Mouse (Mus musculus) liver, embryonic 15.5 days (tissue): ENCODE measurements around the gene Ttll8. TPM values are rescaled to one million over a fixed set of nuclear protein-coding genes. Genes with fewer than 3 reads are reported as not detected.
A peak's percentile ranks its signal among the peaks of the same experiment; 100 is the strongest.

Experiments
- ATAC-seq: fragments of 200-750 bp; cut with Nextera tagmentation; 2 replicates; pipeline ENCODE4 v1.8.0; 2017; ENCODE audit warnings: moderate number of reproducible peaks, mild to moderate bottlenecking, moderate library complexity; ENCODE audit not compliant: insufficient read depth
- H3K27ac ChIP-seq: fragments of 300-500 bp; sonication (generic); replicated peaks from 2 replicates; pipeline ENCODE4 v1.5.1; 2015; ENCODE audit warnings: mild to moderate bottlenecking, inconsistent platforms
- H3K27me3 ChIP-seq: fragments of 300-500 bp; sonication (generic); 2 replicates; pipeline ENCODE4 v1.6.1; 2015; ENCODE audit warnings: mild to moderate bottlenecking, inconsistent platforms
- H3K36me3 ChIP-seq: fragments of 300-500 bp; sonication (generic); replicated peaks from 2 replicates; pipeline ENCODE4 v1.6.1; 2015; ENCODE audit warnings: moderate library complexity, mild to moderate bottlenecking, inconsistent platforms
- H3K4me1 ChIP-seq: fragments of 300-500 bp; sonication (generic); replicated peaks from 2 replicates; pipeline ENCODE4 v1.6.1; 2015; ENCODE audit warnings: inconsistent platforms
- H3K4me2 ChIP-seq: fragments of 300-500 bp; sonication (generic); 2 replicates; pipeline ENCODE4 v1.6.1; 2015; ENCODE audit warnings: moderate library complexity, mild to moderate bottlenecking, inconsistent platforms
- H3K4me3 ChIP-seq: fragments of 300-500 bp; sonication (generic); replicated peaks from 2 replicates; pipeline ENCODE4 v1.5.1; 2015; ENCODE audit warnings: mild to moderate bottlenecking, inconsistent platforms
- H3K9ac ChIP-seq: fragments of 300-500 bp; sonication (generic); 2 replicates; pipeline ENCODE4 v1.6.1; 2015; ENCODE audit warnings: moderate library complexity, mild to moderate bottlenecking, inconsistent platforms
- H3K9me3 ChIP-seq: fragments of 300-500 bp; sonication (generic); replicated peaks from 2 replicates; pipeline ENCODE4 v1.6.1; 2016; ENCODE audit warnings: inconsistent platforms
- WGBS: fragments of 180-500 bp; shearing (Covaris S2); methylation state at CpG from one replicate; pipeline ENCODE4 v1.1.7; 2015; ENCODE audit warnings: mixed read lengths; ENCODE audit not compliant: insufficient replicate concordance; 5-methylcytosine and 5-hydroxymethylcytosine counted together
- polyA plus RNA-seq: library from polyadenylated mRNA; unstranded; fragments of >200 nt; fragmentation: Nextera tagmentation; extraction: Ambion mirVana; gene quantifications from 2 replicates; pipeline ENCODE4 v1.2.1, GENCODE M21; 2015

Ttll8 gene
- polyA plus RNA-seq, 1 experiment from 2014 or later = not detected

DNA sequence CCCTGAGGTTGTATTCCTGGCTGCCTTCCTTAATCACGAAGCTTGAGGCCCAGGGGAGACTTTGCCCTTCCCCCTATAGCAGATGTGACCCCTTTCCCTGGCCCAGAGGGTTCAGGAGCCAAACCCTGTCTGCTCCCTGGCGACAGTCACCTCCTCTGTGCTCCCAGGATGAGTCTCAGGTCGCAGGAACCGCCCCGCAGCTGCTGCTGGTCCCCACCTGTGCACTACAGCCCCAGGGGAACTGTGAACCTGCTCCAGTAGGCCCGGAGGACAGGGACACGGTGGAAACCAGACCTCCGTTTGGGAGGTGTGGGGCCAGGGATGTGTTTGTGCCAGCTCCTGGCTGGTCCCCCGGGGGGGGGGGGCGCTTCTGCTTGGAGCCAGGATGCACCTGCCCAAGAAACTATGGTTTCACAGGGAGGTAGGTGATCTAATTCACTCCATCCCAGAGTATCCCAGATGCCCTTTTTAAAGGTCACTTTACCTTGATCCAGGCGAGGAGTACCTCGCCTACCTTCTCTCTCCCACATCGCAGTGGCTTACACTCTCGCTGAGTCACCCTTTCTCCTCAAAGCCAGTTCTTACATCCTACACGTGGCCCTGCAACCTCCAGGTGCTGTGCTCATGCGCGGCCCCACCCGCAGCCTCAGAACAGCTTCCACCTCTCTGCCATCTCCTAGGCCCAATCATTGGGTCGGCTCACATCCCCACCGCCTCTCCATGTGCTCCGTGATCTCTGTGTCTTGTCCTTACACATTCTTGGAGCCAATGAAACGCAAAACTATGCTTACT lies 72.8 kb downstream of the Ttll8 start:
- Histone ChIP-seq H3K4me3 (no peak overlapping the region), H3K27ac (no peak overlapping the region), H3K9ac (no peak overlapping the region), H3K27me3 (0 out of 2 replicates have a peak, but pooled peaks cover 2% of the 10 kb centered on the region), H3K36me3 (no peaks in the 10 kb centered on the region), H3K9me3 (no peaks in the 10 kb centered on the region), H3K4me2 (no peak overlapping the region), H3K4me1 (no peaks in the 10 kb centered on the region)
- 50% methylated on average over 22 of the region's 22 CpGs for WGBS
- ATAC-seq = no peak

DNA sequence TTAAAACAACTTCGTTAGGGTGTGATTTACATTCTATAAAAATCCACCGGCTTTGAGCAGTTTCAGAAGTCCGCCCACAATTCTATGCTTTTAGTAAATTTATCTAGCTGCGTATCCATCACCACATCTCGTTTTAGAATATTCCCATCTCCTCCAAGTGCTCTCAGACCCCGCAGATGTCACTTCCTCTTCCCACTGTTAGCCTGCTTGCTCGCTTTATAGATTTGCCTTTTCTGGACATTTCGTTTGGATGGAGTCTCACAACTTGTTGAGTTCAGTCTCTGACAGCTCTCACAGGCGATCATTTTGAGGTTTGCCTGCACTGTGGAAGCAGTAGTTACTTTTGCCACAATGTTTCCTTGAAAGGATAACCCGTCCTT lies 77.2 kb downstream of the Ttll8 start:
- H3K36me3 ChIP-seq = no peaks in the 10 kb centered on the region
- no peak overlapping the region for H3K4me2 ChIP-seq
- no peak overlapping the region for H3K4me3 ChIP-seq
- no peaks in the 10 kb centered on the region for H3K9me3 ChIP-seq
- WGBS = 58% methylated on average over 10 of the region's 10 CpGs
- H3K9ac ChIP-seq = no peak overlapping the region
- ATAC-seq = no peak
- H3K4me1 ChIP-seq = peaks cover 11% of the 10 kb centered on the region; the same call in 1 of the 2 replicates
- no peak overlapping the region for H3K27ac ChIP-seq
- H3K27me3 ChIP-seq = 0 out of 2 replicates have a peak, but pooled peaks cover 7% of the 10 kb centered on the region

- 0 out of 2 replicates have a peak overlapping the region, but pooled peaks have one; percentile 30 for H3K4me2 ChIP-seq
- WGBS = 11% methylated on average over 28 of the region's 28 CpGs
- no peak overlapping the region for H3K27ac ChIP-seq
- H3K27me3 ChIP-seq = 0 out of 2 replicates have a peak, but pooled peaks cover 7% of the 10 kb centered on the region
- no peak overlapping the region for H3K4me3 ChIP-seq
- no peaks in the 10 kb centered on the region for H3K36me3 ChIP-seq
- peak; percentile 26; the same call in 1 of the 2 replicates for ATAC-seq
- peaks cover 11% of the 10 kb centered on the region; the same call in 1 of the 2 replicates for H3K4me1 ChIP-seq
- no peaks in the 10 kb centered on the region for H3K9me3 ChIP-seq
- no peak overlapping the region for H3K9ac ChIP-seq
Measured at GRCm38 (mm10) chr15:88876155-88877020, 77.8 kb downstream of the Ttll8 start.

- H3K27ac ChIP-seq = no peak overlapping the region
- 0 out of 2 replicates have a peak overlapping the region, but pooled peaks have one; percentile 30 for H3K4me2 ChIP-seq
- 19% methylated on average over 10 of the region's 10 CpGs for WGBS
Measured at GRCm38 (mm10) chr15:88875625-88876081, 78.6 kb downstream of the Ttll8 start.

DNA sequence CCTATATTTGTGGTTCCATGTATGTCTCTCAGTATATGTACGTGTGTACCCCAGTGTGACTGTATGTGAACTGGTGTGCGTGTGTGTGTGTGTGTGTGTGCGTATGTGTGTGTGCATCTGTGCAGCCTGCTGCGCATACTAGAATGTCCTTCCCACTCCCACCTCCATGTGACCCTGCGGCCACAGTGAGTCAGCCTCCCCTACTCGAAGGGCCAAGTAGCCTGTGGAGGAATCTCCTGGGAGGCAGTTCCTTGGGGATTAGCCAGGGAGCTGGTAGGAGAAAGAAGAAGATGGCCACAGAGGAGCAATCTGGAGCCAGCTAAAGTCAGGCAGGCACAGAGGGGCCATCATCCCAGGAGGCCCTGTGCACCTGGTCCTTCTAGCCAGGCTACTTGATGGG lies 79.7 kb downstream of the Ttll8 start:
- WGBS = 69% methylated on average over 6 of the region's 6 CpGs
- H3K4me2 ChIP-seq = no peak overlapping the region

More at GRCm38 (mm10) chr15:88875625-88876081, 78.6 kb downstream of the Ttll8 start:
- peak; percentile 77 for ATAC-seq
- Histone ChIP-seq H3K9ac (no peak overlapping the region), H3K4me1 (peaks cover 11% of the 10 kb centered on the region; the same call in 1 of the 2 replicates), H3K9me3 (no peaks in the 10 kb centered on the region), H3K4me3 (no peak overlapping the region), H3K27me3 (0 out of 2 replicates have a peak, but pooled peaks cover 7% of the 10 kb centered on the region), H3K36me3 (no peaks in the 10 kb centered on the region)

GRCm38 (mm10) chr15:88874061-88874460 lies 80.2 kb downstream of the Ttll8 start:
- H3K4me3 ChIP-seq = no peak overlapping the region
- ATAC-seq = no peak
- no peaks in the 10 kb centered on the region for H3K9me3 ChIP-seq
- no peaks in the 10 kb centered on the region for H3K36me3 ChIP-seq
- no peak overlapping the region for H3K4me2 ChIP-seq
- peaks cover 14% of the 10 kb centered on the region; the same call in 1 of the 2 replicates for H3K4me1 ChIP-seq
- 56% methylated on average over 3 of the region's 3 CpGs for WGBS
- 0 out of 2 replicates have a peak, but pooled peaks cover 7% of the 10 kb centered on the region for H3K27me3 ChIP-seq
- H3K27ac ChIP-seq = no peak overlapping the region
- H3K9ac ChIP-seq = no peak overlapping the region

More for the DNA sequence above, 79.7 kb downstream of the Ttll8 start:
- Histone ChIP-seq H3K9ac (no peak overlapping the region), H3K9me3 (no peaks in the 10 kb centered on the region), H3K4me3 (no peak overlapping the region), H3K4me1 (peaks cover 14% of the 10 kb centered on the region; the same call in 1 of the 2 replicates), H3K27ac (no peak overlapping the region), H3K36me3 (no peaks in the 10 kb centered on the region), H3K27me3 (0 out of 2 replicates have a peak, but pooled peaks cover 7% of the 10 kb centered on the region)
- ATAC-seq = no peak

GRCm38 (mm10) chr15:88870418-88871185 lies 83.6 kb downstream of the Ttll8 start:
- no peaks in the 10 kb centered on the region for H3K27me3 ChIP-seq
- H3K27ac ChIP-seq = peak overlapping the region; percentile 64
- H3K9ac ChIP-seq = no peak overlapping the region
- H3K4me3 ChIP-seq = no peak overlapping the region
- H3K4me1 ChIP-seq = peaks cover 27% of the 10 kb centered on the region
- ATAC-seq = peak; percentile 66
- 45% methylated on average over 5 of the region's 5 CpGs for WGBS
- no peak overlapping the region for H3K4me2 ChIP-seq
- H3K36me3 ChIP-seq = no peaks in the 10 kb centered on the region
- H3K9me3 ChIP-seq = no peaks in the 10 kb centered on the region

DNA sequence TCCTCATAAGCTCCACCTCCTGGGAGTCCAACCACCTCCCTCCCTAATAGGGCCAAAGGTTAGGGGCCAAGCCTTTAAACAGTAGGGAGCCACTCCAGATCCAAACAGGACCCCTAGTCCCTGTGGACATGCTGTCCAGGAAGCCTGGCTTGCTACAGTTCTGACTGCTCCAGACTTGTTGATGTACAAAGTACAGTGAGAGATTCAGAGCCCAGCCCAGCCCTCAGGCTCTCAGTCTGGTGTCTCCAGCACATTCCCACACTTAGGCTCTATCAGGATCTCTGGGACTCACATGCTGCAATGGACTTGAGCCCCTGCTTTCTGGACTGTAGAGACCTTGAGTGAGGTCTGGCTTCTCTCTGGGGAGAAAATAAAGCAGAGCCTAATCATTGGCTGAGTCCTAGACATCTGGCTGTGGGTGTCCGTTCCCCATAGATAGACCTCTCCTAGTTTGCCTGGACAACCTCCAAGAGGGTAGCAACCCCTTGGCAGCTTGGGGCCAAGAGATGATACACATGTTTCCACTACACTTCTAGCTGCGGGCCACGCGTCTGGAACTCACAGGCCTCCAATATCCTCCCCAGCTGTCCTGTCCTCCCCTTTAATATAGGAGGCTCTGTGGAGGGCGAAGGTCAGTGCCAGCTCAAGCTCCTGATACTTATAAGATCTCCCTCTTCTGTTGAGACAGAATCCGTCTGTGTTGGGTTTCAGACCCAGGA lies 86.0 kb downstream of the Ttll8 start:
- 0 out of 2 replicates have a peak, but pooled peaks cover 3% of the 10 kb centered on the region for H3K27me3 ChIP-seq
- H3K4me1 ChIP-seq = peaks cover 48% of the 10 kb centered on the region
- H3K4me2 ChIP-seq = no peak overlapping the region
- WGBS = 81% methylated on average over 6 of the region's 6 CpGs
- no peak overlapping the region for H3K4me3 ChIP-seq
- peak; percentile 22 for ATAC-seq
- peaks cover 15% of the 10 kb centered on the region for H3K36me3 ChIP-seq
- no peaks in the 10 kb centered on the region for H3K9me3 ChIP-seq
- no peak overlapping the region for H3K9ac ChIP-seq
- H3K27ac ChIP-seq = peak overlapping the region; percentile 74

DNA sequence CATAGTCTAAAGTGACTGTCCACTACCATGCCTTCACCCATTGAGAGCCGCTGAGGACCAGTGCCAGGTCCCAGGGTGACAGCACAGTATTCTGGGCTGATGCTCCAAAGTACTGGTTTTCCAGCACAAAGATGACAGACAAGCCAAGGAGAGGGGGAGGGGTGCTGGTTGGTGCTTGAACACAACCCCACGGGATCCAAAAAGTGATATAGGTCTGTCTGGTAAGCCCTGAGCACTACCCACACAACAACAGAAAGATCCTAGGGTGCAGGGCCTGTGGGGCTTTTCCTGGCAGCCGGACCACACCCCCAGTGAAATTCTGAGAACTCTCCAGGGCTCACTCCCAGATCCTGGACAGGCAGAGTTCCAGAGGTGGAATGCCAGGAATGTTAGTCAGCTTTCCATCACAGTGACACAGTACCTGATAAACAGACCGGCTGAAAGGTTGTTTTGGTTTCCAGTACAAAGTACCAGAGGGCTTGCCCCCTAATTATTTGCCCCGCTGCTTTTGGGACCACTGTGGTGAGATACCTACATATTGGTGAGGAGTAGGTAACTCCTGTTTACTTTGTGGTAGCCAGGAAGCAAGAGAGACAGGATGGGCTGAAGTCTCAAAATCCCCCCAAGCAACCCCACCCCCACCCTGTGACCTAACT lies 86.7 kb downstream of the Ttll8 start:
- H3K9ac ChIP-seq = no peak overlapping the region
- H3K36me3 ChIP-seq = peaks cover 15% of the 10 kb centered on the region
- H3K27ac ChIP-seq = peak overlapping the region; percentile 74
- 29% methylated on average over 5 of the region's 5 CpGs for WGBS
- H3K4me2 ChIP-seq = no peak overlapping the region
- ATAC-seq = peak; percentile 3; the same call in 1 of the 2 replicates
- H3K27me3 ChIP-seq = 0 out of 2 replicates have a peak, but pooled peaks cover 8% of the 10 kb centered on the region
- peaks cover 55% of the 10 kb centered on the region for H3K4me1 ChIP-seq
- H3K4me3 ChIP-seq = no peak overlapping the region
- H3K9me3 ChIP-seq = no peaks in the 10 kb centered on the region
